Mouse (Mus musculus): ENCODE measurements at regions not wholly inside any gene's neighbourhood (a gene's known extent, or its start where the extent isn't known, plus 50 kb on each side); places are given as distances from the start of the nearest gene placed in this dataset.

DNA sequence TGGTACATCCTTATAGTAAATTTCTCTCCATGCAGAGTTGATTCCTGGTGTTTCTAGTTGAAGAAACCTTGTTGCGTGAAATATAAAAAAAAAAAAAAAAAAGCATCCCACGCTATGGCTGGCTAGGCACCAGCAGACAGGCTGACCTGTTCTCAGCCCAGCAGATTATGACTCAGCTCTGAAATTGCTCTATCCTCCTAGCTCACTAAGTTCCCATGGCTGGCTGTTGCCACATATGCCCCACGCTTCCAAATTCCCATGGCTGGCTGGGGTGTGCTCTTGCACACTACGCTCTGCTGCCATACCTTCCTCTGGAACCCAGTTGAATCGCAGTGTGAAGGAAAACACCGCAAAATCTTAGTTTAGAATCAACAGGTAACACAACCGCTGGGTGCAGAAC, 270.1 kb downstream of the Mid1ip1 start:
- no peak for ATAC-seq (ENCODE audit: insufficient number of reproducible peaks, low FRiP score, low TSS enrichment)

DNA sequence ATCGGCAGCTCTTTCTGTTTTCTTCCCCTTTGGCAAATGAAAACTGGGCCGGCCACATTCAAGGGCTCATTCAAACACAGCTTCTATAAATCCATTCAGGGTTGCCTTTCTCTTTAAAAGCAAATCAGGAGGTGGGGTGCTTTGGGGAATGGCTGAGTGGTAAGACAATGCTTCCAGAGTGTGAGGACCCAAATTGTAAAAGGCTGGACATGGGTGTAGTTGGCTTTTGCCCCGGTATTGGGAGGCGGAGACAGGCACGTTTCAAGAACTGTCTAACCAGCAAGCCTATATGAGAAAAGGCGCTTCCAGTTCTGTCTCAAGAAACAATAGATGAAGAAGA, 277.0 kb downstream of the Mid1ip1 start:
- no peak for ATAC-seq (ENCODE audit: insufficient number of reproducible peaks, low FRiP score, low TSS enrichment)

DNA sequence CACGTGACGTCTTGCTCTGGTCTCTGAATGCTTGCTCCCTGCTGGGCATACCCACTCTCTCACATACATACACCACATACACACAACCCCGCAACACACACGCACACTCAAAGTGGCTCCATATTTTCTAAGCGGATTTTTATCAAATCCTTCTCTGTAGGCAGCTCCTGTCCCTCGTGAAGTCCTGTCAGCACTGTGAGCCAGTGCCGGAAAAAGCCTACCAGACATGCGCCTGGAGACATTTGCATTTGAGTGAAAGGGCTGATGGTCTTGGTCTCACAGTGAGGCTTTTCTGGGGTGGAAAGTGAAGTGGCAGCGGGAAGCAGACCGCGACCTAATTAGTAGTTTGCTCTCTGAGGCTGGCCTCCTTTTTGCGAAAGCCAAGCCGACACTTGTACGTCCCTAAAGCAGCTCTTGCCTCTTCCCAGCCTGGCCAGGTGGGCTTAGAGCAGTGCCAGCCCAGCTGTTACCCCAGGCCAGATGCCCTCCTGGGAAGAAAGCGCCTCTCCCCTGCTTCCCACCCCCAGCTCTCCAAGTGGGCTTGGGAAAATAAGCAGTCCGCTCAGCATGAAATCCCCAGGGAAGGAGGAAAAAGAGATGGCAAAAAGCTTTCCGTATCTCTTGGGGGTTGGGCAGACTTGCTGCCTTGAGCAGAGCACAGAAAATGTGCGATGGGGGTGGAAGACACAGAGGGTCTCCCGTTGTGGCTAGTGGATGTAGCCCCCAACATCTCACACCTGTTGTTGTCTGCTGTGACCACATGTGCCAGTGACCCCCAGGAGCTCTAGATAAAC, 277.6 kb downstream of the Mid1ip1 start:
- ATAC-seq (ENCODE audit: insufficient number of reproducible peaks, low FRiP score, low TSS enrichment): peak; percentile 36; the same call in 1 of the 2 replicates

DNA sequence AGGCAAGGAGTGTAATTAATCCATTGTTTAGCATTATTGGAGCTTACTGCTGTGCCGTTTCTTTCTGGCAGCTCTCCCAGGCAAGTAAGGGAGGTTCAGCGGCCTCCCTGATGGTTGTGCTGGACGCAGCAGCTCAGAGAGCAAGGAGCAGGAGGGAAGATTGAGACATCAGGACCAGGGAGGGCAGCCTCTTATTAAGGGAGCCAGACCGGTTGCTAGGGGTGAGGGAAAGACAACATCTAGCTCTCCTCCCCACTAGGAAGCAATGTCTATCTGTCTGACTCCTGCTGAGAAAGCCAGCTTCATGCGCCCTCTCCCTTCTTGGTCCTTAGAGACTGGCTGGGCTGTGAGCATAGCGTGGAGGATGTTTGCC, 278.2 kb downstream of the Mid1ip1 start:
- ATAC-seq (ENCODE audit: insufficient number of reproducible peaks, low FRiP score, low TSS enrichment): peak; percentile 40; the same call in 1 of the 2 replicates

DNA sequence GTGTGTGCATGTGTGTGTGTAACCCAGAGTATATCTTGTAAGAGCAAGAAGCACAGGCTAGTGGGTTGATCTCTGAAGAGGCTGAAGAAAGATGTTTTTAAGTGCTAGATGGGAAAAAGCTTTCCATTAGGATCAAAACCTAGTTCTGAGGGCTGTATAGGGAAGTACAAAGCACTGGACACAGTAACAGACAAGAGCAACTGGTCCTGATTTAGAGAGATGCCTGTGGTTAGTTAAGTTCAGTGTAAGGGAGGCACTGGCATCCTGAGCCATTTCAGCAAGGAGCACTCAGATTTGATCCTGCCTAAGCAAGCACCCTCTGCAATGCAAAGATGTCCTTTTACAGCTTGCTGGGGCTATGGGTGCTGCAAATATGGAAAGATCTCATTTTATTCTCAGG, 280.1 kb downstream of the Mid1ip1 start:
- ATAC-seq (ENCODE audit: insufficient number of reproducible peaks, low FRiP score, low TSS enrichment): no peak

DNA sequence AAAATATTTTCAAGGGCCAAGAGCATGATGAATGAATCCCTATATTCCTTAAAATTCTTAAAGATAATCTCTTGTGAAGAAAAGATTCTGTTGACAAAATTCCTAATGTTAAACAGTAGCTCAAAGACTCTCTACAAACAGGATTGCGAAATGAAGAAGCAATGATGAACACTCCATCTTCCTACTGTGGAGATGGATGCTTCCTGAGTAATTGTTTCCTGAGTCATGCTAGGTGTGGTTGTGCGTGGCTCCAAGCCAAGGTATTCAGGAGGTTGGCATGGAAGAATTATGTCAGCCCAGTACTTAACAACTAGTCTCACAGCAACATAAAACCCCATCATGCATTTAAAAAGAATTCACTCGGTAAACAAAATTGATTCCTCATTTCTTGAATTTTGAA, 286.4 kb downstream of the Mid1ip1 start:
- no peak for ATAC-seq (ENCODE audit: insufficient number of reproducible peaks, low FRiP score, low TSS enrichment)

DNA sequence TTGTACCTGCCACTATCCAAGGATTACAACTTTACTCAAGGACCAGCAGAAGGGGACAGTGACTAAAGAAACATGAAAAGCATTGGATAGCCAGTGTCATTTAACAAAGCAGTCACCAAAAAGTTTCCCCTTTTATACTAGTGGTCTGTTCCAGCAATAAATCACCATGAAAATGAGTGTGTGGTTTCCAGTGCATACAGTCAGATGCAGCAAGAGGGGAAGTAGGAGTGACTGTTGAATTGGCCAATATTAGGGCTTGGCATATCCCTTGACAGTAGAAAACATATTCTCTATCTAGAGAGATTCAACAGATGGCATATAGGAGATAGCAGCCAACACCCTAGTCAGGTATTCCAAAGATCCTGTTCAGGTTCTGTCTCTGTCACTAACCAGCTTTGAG, 259.8 kb upstream of the H2al1a start:
- ATAC-seq (ENCODE audit: insufficient number of reproducible peaks, low FRiP score, low TSS enrichment): no peak

DNA sequence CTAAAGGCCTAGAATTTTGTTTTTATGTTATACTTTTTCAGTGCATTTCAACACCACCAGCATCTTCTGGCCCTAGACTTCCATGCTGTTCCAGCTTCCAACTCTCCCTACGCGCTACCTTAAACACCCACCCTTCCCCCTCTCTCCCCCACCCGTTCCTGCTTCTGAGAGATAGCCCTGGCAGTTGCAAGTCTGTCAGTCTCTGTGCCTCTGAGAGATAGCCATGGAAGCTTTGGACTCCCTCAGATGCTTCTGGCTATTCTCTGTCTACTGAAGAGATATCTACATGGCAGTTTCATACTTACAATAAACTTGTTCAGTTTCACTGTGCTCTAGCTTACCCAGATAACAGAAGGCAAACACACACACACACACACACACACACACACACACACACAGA, 252.3 kb upstream of the H2al1a start:
- ATAC-seq (ENCODE audit: insufficient number of reproducible peaks, low FRiP score, low TSS enrichment): no peak

DNA sequence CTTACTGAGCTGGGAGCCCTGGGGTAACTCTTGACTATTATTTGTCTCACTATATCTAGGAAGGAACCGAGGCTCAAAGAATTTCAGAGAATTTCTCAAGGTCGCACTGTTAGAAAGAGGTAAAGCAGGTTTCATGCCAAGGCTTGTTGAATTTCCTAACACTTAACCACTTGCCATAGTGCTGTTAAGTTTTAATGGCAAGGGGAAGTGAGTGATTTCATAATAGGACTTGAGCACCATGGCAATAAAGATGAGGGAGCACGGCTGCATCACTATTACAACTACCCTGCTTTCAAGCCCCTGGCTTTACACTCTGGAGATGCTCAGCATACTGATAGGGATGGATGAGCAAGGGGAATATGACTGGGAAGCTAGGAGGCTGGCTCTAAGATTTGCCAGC, 216.9 kb upstream of the H2al1a start:
- ATAC-seq (ENCODE audit: insufficient number of reproducible peaks, low FRiP score, low TSS enrichment): no peak

DNA sequence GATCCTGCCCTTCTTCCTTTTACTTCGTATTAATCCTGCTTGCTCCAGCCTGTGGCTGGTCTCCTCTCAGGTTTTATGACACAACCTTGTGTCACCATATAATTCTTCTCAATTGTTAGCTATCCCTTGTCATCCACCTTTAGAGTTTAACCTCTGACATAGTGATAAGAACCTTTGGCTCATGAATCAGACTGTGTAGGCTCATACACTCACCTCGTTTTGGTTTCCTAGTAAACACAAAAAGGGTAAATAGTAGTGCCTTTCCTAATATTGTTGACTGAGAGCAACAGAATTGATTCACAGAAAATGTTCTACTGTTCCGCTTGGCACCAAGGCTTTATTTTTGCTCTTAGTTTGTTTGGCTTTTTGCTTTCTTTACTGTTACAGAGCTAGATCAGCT, 216.2 kb upstream of the H2al1a start:
- ATAC-seq (ENCODE audit: insufficient number of reproducible peaks, low FRiP score, low TSS enrichment): no peak

DNA sequence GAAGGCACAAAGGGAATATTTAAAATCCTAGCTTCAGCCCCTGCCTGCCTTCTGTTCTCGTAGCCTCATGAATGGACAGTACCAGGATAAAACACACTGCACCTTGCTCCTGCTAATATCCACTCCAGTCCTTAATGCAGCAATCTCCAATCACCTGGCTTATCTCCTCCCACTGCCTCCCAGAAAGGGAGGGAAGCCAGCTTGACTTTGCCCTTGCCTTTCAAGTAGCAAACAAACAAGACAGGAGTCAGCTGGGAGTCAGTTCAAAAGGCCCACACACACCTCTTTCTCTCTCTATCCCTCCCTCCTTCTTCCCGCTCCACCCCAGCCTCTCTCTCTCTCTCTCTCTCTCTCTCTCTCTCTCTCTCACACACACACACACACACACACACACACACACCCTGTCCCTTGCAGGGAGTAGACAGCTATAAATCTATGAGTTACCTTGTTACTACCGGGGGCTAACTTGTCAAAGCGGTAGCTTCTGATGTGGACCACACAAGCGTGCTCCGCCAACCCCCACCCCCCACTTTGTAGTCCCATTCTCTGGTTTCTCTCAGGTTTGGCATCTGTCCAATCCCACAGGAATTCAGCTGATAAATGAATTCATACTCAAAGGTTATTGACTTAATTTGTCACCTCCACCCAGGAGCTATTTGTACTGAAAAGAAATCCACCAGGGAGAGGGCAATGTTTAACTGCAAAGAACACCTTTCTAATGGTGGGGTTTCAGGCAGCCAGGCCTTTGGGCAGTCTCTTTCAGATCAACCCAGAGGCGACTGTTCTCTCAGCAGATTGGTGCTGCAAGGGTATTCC, 212.6 kb upstream of the H2al1a start:
- no peak for ATAC-seq (ENCODE audit: insufficient number of reproducible peaks, low FRiP score, low TSS enrichment)

DNA sequence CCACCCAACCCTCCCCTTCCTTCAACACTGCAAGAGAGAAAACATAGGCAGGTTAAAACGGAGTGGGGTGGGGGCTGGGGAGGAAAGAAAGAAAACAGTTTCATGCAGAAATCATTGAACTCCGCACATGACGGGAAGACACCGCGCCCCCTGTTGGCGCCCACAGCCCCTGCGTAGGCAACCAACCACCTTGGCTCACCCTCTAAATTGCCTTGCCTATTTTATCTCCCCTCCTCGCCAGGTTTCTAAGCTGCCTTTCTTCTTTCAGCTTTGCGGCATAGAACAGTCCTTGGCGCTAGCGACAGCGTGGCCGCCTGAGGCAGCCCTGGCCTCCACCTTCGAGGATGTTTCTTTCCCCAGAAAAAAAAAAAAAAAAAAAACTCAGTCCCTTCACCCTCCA, 211.1 kb upstream of the H2al1a start:
- ATAC-seq (ENCODE audit: insufficient number of reproducible peaks, low FRiP score, low TSS enrichment): no peak

DNA sequence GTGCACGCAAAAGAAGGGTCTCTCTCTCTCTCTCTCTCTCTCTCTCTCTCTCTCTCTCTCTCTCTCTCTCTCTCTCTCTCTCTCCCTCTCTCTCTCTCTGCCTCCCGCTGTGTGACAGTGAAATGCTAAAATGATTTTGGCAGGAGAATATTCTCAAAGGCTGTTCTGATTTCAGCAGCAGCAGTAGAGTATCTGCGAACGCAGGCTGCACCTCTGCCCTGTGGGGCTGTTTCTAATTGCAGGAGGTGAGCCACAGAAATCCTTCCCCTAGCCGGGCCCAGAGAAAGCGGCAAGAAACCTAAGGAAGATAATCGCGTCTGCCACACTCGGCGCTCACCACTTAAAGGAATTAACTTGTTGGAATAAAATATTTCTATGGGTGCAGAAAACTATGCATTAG, 210.6 kb upstream of the H2al1a start:
- no peak for ATAC-seq (ENCODE audit: insufficient number of reproducible peaks, low FRiP score, low TSS enrichment)

DNA sequence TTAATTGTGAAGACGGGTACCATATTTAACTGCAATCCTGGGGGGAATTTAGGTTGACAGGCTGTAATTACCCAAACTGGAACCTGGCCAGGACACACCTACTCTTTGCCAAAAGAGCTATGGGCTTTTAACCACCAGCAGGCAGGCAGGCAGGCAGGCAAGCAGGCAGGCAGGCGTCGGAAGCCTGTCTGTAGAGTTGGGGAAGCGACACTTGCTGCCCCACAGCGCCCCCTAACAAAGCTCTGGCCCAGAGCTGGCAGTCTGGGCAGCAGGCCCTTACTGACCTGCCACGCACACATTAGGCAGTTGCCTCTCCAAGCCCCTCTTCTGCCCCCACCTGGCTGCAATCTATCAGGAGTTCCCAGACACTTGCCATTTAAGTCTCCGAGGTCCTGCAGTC, 208.6 kb upstream of the H2al1a start:
- no peak for ATAC-seq (ENCODE audit: insufficient number of reproducible peaks, low FRiP score, low TSS enrichment)

DNA sequence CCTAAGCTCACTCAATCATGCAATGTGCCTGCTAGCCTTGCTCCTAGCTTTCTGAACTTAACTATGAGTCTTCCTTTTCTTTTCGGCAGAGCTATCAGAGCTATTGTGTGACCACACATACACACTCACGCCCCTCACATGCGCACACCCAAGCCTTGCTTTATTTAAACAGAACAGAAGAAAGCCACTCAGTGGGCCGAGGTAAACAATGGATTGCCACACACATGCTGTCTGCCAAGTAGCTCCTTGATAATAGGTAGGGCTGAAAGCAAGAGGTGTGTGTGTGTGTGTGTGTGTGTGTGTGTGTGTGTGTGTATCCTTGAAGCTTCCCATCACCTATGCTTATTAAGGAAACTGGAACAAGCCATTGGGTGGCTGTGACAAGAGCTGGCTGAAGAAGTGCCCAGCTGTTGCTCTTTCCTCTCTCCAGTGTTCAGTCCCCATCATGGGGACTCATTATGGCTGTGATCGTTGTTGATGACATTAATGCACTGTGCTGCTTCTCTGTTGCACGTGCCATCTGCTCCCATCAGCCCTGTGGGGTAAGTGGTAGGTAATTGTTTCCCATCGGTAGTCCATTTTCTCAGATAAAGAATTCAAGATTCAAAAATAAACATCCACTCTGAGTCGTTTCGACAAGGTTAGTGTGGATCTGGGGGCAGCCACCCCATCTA, 201.3 kb upstream of the H2al1a start:
- no peak for ATAC-seq (ENCODE audit: insufficient number of reproducible peaks, low FRiP score, low TSS enrichment)

DNA sequence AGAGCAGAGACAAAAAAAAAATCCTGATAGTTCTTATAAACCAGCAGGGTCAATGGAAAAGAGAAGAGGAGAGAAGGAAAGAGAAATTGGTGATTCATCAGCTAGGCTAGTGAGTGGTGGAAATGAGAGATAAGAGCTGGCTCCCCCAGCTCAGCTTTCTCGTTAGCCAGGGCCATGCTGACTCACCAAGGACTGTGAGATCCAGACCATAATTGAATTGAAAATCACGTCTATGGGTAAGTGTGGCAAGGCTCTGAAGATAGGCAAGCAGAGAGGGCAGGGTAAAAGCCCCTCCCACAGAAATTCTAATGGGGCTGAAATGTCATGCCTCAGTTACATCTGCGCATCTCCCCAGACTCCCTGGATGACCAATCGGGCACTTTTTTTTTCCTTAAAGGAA, 200.7 kb upstream of the H2al1a start:
- ATAC-seq (ENCODE audit: insufficient number of reproducible peaks, low FRiP score, low TSS enrichment): no peak

DNA sequence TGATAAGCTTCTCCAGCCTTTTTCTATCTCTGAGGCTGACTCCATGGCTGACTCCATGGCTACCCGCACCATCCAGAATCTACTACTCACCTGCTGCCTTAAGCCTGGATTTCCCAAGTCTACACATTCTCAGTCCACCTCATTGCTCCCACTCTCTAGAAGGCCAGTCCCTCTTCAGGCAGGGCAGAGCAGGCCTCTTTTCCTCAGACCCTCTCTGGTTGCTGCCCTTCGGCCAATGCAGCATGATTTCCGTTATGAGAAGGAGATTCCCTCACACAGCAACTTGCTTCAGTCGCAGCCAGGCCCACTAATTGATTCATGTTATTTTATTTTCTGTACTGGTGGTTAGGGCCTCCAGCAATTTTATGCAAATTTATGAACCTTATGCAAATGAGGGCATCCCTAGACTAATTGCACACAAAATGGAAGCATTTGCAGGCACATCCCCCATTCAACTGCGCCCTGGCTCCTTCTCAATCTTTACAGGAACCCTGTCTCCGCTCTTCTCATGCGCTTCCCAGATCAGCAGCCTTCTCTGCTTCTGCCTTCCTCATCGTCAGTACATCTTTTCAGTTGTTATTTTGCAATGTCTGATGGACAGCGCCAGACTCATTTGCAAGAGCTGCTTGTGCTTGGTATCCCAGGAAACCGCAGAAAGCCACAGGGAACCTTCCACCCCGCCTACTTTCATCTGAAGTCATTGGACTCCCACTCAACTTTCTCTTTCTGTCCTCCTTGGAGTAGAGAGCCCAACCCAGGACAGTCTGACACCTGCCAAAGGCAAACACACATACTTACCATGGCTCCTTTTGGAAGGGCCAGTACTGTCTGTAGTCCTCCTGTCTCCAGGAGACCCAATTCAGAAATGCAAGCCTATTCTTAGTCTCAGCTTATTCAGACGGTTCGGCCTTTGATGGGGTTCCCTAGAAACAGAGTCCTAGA, 199.6 kb upstream of the H2al1a start:
- no peak for ATAC-seq (ENCODE audit: insufficient number of reproducible peaks, low FRiP score, low TSS enrichment)

DNA sequence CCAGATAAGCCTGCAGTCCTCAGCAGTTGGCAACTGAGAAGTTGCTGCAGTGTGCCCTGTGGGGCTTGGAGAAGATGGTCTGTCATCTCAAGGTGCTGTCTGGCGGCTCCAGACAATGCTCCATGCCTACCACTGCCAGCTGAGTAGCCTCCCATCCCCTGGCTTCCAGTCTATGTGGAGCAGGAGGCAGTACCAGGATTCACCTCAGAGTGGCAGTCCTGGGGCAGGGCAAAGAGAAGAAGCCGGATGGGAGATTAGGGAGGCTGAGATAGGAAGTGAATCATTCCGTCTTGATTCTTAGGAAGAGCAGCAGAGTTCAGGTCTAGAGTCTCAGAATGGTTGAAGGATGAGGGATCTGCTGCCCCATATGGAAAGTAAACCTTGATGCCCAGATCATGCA, 198.1 kb upstream of the H2al1a start:
- ATAC-seq (ENCODE audit: insufficient number of reproducible peaks, low FRiP score, low TSS enrichment): no peak

DNA sequence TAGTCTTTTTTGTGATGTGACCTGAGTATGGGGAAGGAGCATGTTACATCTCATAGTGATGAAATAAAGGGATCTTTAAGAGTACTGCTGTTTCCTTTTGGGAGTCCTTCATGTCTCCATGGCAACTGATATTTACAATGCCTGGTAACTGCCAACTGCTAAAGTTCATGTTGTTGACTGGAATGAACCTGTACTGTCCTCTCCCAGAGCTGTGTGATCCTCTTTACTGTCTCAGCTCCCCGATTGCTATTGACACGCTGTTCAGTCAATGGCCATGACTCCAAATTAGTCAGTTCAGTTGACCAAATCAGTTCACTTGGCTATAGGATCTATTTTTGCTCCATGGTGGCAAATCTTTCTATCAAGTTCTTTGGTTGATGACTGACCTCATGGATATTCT, 167.8 kb upstream of the H2al1a start:
- ATAC-seq (ENCODE audit: insufficient number of reproducible peaks, low FRiP score, low TSS enrichment): no peak

DNA sequence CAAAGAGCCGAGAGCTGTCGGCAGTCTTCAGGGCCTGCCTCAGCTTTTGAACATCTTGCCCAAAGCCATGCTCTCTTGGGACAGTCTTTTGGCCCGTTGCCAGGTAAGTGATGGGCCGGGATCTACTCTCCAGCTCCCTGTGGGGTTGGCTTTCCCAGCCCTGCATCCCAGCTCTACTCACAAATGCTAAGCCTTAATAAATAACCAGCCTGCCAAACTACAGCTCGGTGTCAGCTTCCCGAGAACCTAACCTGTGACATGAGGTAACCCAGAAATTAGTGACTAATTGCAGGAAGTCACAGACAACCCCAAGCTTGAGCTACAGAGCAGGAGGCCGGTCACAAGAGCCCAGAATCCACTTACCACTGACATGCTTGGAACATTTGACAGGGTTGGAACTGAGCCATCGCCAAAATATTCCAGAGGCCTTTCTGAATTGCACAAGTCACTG, 159.1 kb upstream of the H2al1a start:
- peak; percentile 61 for ATAC-seq (ENCODE audit: insufficient number of reproducible peaks, low FRiP score, low TSS enrichment)

Measured in cerebellum, adult (tissue).